Mouse (Mus musculus) brown adipose tissue, adult 24 weeks (tissue): ENCODE data around the gene H2al1e. TPM values are rescaled to one million over a fixed set of nuclear protein-coding genes. Genes with fewer than 3 reads are reported as not detected.
"Not testable (repeated sequence)": the region's sequence is repeated elsewhere in the genome, so short reads cannot be mapped to it uniquely, and the experiment has no call there.

ENCODE experiments used
- H3K27ac ChIP-seq: fragments of 200-500 bp; replicated peaks from 2 replicates; pipeline ENCODE4 v1.5.1; 2012; ENCODE audit warnings: low read depth, mild to moderate bottlenecking, low read length
- H3K4me1 ChIP-seq: fragments of 200-500 bp; 2 replicates; pipeline ENCODE4 v1.6.1; 2012; ENCODE audit warnings: low read length, mixed read lengths; ENCODE audit not compliant: control insufficient read depth, insufficient read depth, insufficient read length
- H3K4me3 ChIP-seq: fragments of 200-500 bp; 2 replicates; pipeline ENCODE4 v1.5.1; 2012; ENCODE audit warnings: low read depth, mild to moderate bottlenecking, low read length, moderate library complexity; ENCODE audit not compliant: insufficient read depth
- polyA plus RNA-seq: library from polyadenylated mRNA; stranded (reverse); fragments of >200 nt; gene quantifications from 2 replicates; pipeline ENCODE4 v1.2.4, GENCODE M21; 2012; ENCODE audit not compliant: missing spikeins, insufficient read depth, insufficient read length

The H2al1e gene
- polyA plus RNA-seq, 1 experiment, result not detected

- H3K4me3 ChIP-seq, H3K4me1 ChIP-seq, H3K27ac ChIP-seq: not testable (repeated sequence)
These were observed 12.6 kb downstream of the H2al1e start, which contains the start of gene H2al1i for GRCm38 (mm10) chrX:11324359-11324758. Gene H2al1i (plus strand): TSS chrX:11324659.

GRCm38 (mm10) chrX:11327522-11327921 is 15.8 kb downstream of the H2al1e start, which contains the start of gene H2al1j:
Gene H2al1j (plus strand): TSS chrX:11327822.
- H3K27ac ChIP-seq, H3K4me3 ChIP-seq, H3K4me1 ChIP-seq: not testable (repeated sequence)

GRCm38 (mm10) chrX:11345762-11346161 is 34.0 kb downstream of the H2al1e start:
- Histone ChIP-seq H3K4me1 (no peaks in the 10 kb centered on the region), H3K27ac (no peak overlapping the region), H3K4me3 (no peak overlapping the region)

GRCm38 (mm10) chrX:11346756-11347155 is 35.0 kb downstream of the H2al1e start:
- Histone ChIP-seq H3K4me3 (no peak overlapping the region), H3K27ac (no peak overlapping the region), H3K4me1 (no peaks in the 10 kb centered on the region)

GRCm38 (mm10) chrX:11360823-11361222 is 49.1 kb downstream of the H2al1e start:
- Histone ChIP-seq H3K4me3 (no peak overlapping the region), H3K27ac (no peak overlapping the region), H3K4me1 (no peaks in the 10 kb centered on the region)

- no peak overlapping the region for H3K4me3 ChIP-seq
- H3K4me1 ChIP-seq, result no peaks in the 10 kb centered on the region
- H3K27ac ChIP-seq, result no peak overlapping the region
These were observed 49.5 kb downstream of the H2al1e start for GRCm38 (mm10) chrX:11361261-11361660.

Other genes with a start within 250 kb of the H2al1e start
- gene H2al1a, start 12.7 kb upstream of the H2al1e start, polyA plus RNA-seq, result not detected in 2 replicates
- not detected in 2 replicates for gene H2al1b, start 9.5 kb upstream of the H2al1e start, polyA plus RNA-seq
- gene H2al1c, start 6.3 kb upstream of the H2al1e start, polyA plus RNA-seq, result not detected in 2 replicates
- not detected in 2 replicates for gene H2al1d, start 3.1 kb upstream of the H2al1e start, polyA plus RNA-seq
- not detected in 2 replicates for gene H2al1f, start 3.2 kb downstream of the H2al1e start, polyA plus RNA-seq
- not detected in 2 replicates for gene H2al1g, start 6.3 kb downstream of the H2al1e start, polyA plus RNA-seq
- gene H2al1h, start 9.6 kb downstream of the H2al1e start, polyA plus RNA-seq, result not detected in 2 replicates
- gene H2al1i, start 12.7 kb downstream of the H2al1e start, polyA plus RNA-seq, result not detected in 2 replicates
- gene H2al1j, start 15.9 kb downstream of the H2al1e start, polyA plus RNA-seq, result not detected in 2 replicates